20 mouse cellular contexts compared by ENCODE assay signal in the genomic region with DNA sequence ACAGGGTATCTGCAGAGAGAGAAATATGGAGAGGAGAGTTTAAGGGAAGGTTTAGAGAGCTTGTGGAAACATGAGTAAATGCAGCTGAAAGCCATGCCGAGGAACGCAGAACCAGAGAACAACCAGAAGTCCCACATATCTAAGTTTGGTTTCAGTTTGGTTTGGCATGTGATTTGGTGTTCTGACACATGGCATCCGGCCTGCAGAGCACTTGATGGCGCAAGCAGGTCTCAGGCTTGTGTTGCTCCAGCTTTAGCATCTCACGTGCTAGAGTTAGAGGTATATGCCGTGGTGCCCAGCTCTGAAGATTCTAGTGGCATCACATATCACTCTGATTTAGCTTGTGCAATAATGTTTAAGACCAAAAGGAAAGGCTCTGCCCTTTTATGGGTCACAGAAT. TPM values are rescaled to one million over a fixed set of nuclear protein-coding genes. Genes with fewer than 3 reads are reported as not detected.
DNase-seq lines count a peak whose midpoint lies in the region; ATAC-seq lines count a peak whose summit lies in the region.
"Had no signal": no experiment of that assay in that cellular context is flagged by ENCODE, and none has a peak within 500 bp of the region (broad histone marks: within the 10 kb centered on the region; RNA-seq: fewer than 3 reads in every experiment).

No protein-coding gene starts in this region.

- ATAC-seq in common myeloid progenitor, adult 5-6 weeks (replicated peaks; ENCODE audit: low read depth, poor library complexity, severe bottlenecking): peak; percentile 72
- peak; percentile 83 for ATAC-seq in megakaryocyte, adult 5-6 weeks (ENCODE audit: poor library complexity, severe bottlenecking)
- ATAC-seq: activated CD4-positive, CD25-positive, alpha-beta regulatory T cell, adult 4 months; CD4-positive, CD25-positive, alpha-beta regulatory T cell, adult 4 months; forebrain, embryonic 13.5 days; forebrain, postnatal 0 days; intestine, embryonic 15.5 days; Patski had no signal

- peak; percentile 16 for DNase-seq in lung, postnatal 36 days
- no peak for DNase-seq in lung, postnatal 25 days (ENCODE audit: low spot score)
- no peak for DNase-seq in embryo, embryonic 11 days
- DNase-seq in left cerebral cortex, postnatal 4 days: no peak
- DNase-seq: adrenal gland, postnatal 25 days; B cell, adult 2 months; cerebellum, adult 18-20 months; cerebellum, postnatal 14 days; forebrain, postnatal 0 days; gastrocnemius, adult 2 months; gastrocnemius, postnatal 25 days; heart, postnatal 14 days had no signal

- intact Hi-C loops in left cerebral cortex, postnatal 4 days (cut with DNase I): no loop called here

RNA-seq across cellular contexts. Expression of a gene that starts 18.2 kb away (rescaled TPM):
- 63.2 and 77.3 TPM in 2 replicates for total RNA-seq in common myeloid progenitor, adult 5-6 weeks (2017)
- 50.0 and 64.0 TPM in 2 replicates for total RNA-seq in megakaryocyte, adult 5-6 weeks (2015)
- total RNA-seq in megakaryocyte, adult 5-6 weeks (2017): 86.5 and 104 TPM in 2 replicates
- total RNA-seq in left cerebral cortex, postnatal 4 days (2021): 1 to 10 TPM; 1.7 to 2.6 TPM

RNA-seq across cellular contexts. Expression of a gene that starts 46.4 kb away (rescaled TPM):
- not detected in 2 replicates for total RNA-seq in common myeloid progenitor, adult 5-6 weeks (2017)
- total RNA-seq in megakaryocyte, adult 5-6 weeks (2015): 0.56 and 0.93 TPM in 2 replicates
- total RNA-seq in megakaryocyte, adult 5-6 weeks (2017): 0.94 and 1.1 TPM in 2 replicates
- 1 to 10 TPM; 2.2 to 2.3 TPM for total RNA-seq in left cerebral cortex, postnatal 4 days (2021)
- total RNA-seq: adrenal gland, postnatal 25 days; MEL had no signal

RNA-seq across cellular contexts. Expression of a gene that starts 56.5 kb away (rescaled TPM):
- 45.1 and 45.4 TPM in 2 replicates for total RNA-seq in common myeloid progenitor, adult 5-6 weeks (2017)
- 56.6 and 63.6 TPM in 2 replicates for total RNA-seq in megakaryocyte, adult 5-6 weeks (2015)
- total RNA-seq in megakaryocyte, adult 5-6 weeks (2017): 32.9 and 39.2 TPM in 2 replicates
- 10 to 100 TPM; 14.5 to 15.3 TPM for total RNA-seq in left cerebral cortex, postnatal 4 days (2021)

Comparison
In these comparisons a context has a peak if more than half of its experiments do, and no peak if none do; other contexts are left out.
1. RNA of a gene that starts 18.2 kb away (total RNA-seq): 50.0 to 104 TPM in megakaryocyte, adult 5-6 weeks and 63.2 to 77.3 TPM in common myeloid progenitor, adult 5-6 weeks; 1.7 to 2.6 TPM in left cerebral cortex, postnatal 4 days; every median in the first group is over 10 times any median in the second.